Mouse (Mus musculus): ENCODE results near the gene Sowaha. TPM values are rescaled to one million over a fixed set of nuclear protein-coding genes. Genes with fewer than 3 reads are reported as not detected.

Sowaha gene
- polyA plus RNA-seq, 1 experiment from 2014 or later: 0.38 TPM

Other genes starting within 250 kb of the Sowaha start
- 98.3 and 109 TPM in 2 replicates for gene Hspa4, start 179.8 kb downstream of the Sowaha start, polyA plus RNA-seq (2016; fragmentation: Nextera tagmentation; extraction: Ambion mirVana)
- 19.2 and 21.9 TPM in 2 replicates for gene Zcchc10, start 155.6 kb downstream of the Sowaha start, polyA plus RNA-seq (2016; fragmentation: Nextera tagmentation; extraction: Ambion mirVana)
- 30.5 and 36.7 TPM in 2 replicates for gene Aff4, start 129.4 kb downstream of the Sowaha start, polyA plus RNA-seq (2016; fragmentation: Nextera tagmentation; extraction: Ambion mirVana)
- gene Leap2, start 57.1 kb downstream of the Sowaha start, polyA plus RNA-seq (2016; fragmentation: Nextera tagmentation; extraction: Ambion mirVana): 0.45 TPM in 1 of 2 replicates, not detected in the other
- gene Uqcrq, start 49.4 kb downstream of the Sowaha start, polyA plus RNA-seq (2016; fragmentation: Nextera tagmentation; extraction: Ambion mirVana): 854 and 1,100 TPM in 2 replicates
- 0.74 and 1.5 TPM in 2 replicates for gene Gdf9, start 49.3 kb downstream of the Sowaha start, polyA plus RNA-seq (2016; fragmentation: Nextera tagmentation; extraction: Ambion mirVana)
- 0.10 and 0.16 TPM in 2 replicates for gene Gm10447, start 23.2 kb downstream of the Sowaha start, polyA plus RNA-seq (2016; fragmentation: Nextera tagmentation; extraction: Ambion mirVana)
- gene Shroom1, start 23.1 kb downstream of the Sowaha start, polyA plus RNA-seq (2016; fragmentation: Nextera tagmentation; extraction: Ambion mirVana): 2.3 and 2.5 TPM in 2 replicates
- not detected in 2 replicates for gene Gm9837, start 9.8 kb downstream of the Sowaha start, polyA plus RNA-seq (2016; fragmentation: Nextera tagmentation; extraction: Ambion mirVana)
- gene Gm9945, start 108 bp downstream of the Sowaha start, polyA plus RNA-seq (2016; fragmentation: Nextera tagmentation; extraction: Ambion mirVana): not detected in 2 replicates
- gene Sept8, start 39.0 kb upstream of the Sowaha start, polyA plus RNA-seq (2016; fragmentation: Nextera tagmentation; extraction: Ambion mirVana): 20.1 and 22.9 TPM in 2 replicates
- 32.7 and 47.1 TPM in 2 replicates for gene Kif3a, start 87.1 kb upstream of the Sowaha start, polyA plus RNA-seq (2016; fragmentation: Nextera tagmentation; extraction: Ambion mirVana)
- 0.39 and 0.72 TPM in 2 replicates for gene Il4, start 138.4 kb upstream of the Sowaha start, polyA plus RNA-seq (2016; fragmentation: Nextera tagmentation; extraction: Ambion mirVana)
- gene Il13, start 154.4 kb upstream of the Sowaha start, polyA plus RNA-seq (2016; fragmentation: Nextera tagmentation; extraction: Ambion mirVana): not detected in 2 replicates
- gene Rad50, start 227.0 kb upstream of the Sowaha start, polyA plus RNA-seq (2016; fragmentation: Nextera tagmentation; extraction: Ambion mirVana): 22.0 and 26.5 TPM in 2 replicates
- not detected in 2 replicates for gene Il5, start 240.5 kb upstream of the Sowaha start, polyA plus RNA-seq (2016; fragmentation: Nextera tagmentation; extraction: Ambion mirVana)

All from heart, embryonic 10.5 days (tissue).